20 mouse cellular contexts compared by ENCODE assay signal in the genomic region with DNA sequence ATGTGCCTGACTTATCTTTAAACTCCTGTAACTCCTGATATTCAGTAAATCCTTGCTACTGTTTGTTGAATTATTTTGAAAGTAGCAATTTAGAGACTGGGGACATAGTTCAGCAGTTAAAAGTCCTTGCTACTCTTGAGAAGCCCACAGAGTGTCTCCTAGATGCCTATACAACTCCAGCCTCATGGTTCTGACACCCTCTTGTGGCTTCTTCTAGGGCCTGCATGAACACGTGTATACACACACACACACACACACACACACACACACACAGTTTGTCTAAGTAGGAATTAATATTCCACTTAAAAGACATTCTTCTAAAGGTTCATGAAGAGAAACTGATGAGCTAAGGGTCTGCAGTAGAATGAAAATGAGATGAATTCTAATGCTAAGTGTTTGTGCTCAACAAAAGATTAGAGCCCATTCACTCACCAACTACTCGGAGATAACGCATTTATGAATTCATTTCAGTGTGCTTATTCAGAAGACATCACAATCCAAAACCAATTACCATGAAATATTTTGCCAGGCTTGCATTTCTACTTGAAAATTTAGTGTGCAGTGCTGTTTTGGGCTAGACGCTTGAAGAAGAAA. TPM values are rescaled to one million over a fixed set of nuclear protein-coding genes. Genes with fewer than 3 reads are reported as not detected.
"Had no signal": no experiment of that assay in that cellular context is flagged by ENCODE, and none has a peak within 500 bp of the region (broad histone marks: within the 10 kb centered on the region; RNA-seq: fewer than 3 reads in every experiment).

No protein-coding gene starts in this region.

- H3K4me1 ChIP-seq: limb, embryonic 15.5 days had no signal

- H3K4me3 ChIP-seq: left cerebral cortex, adult 2 months; limb, embryonic 12.5 days; limb, embryonic 15.5 days; lung, embryonic 15.5 days; myocyte had no signal

- H3K4me2 ChIP-seq: limb, embryonic 12.5 days; limb, embryonic 15.5 days; liver, embryonic 11.5 days; lung, embryonic 15.5 days; midbrain, embryonic 11.5 days had no signal

- H3K9me3 ChIP-seq: limb, embryonic 12.5 days; limb, embryonic 15.5 days; lung, embryonic 15.5 days had no signal

- H3K27me3 ChIP-seq: limb, embryonic 12.5 days; limb, embryonic 15.5 days; lung, embryonic 15.5 days had no signal

- DNase-seq: kidney, postnatal 10 days; kidney, postnatal 36 days; layer of hippocampus, postnatal 36 days; left cerebral cortex, postnatal 4 days; liver, postnatal 0 days; lung, postnatal 10 days; lung, postnatal 4 days; midbrain, embryonic 14.5 days; thymus, adult 2 months; thymus, postnatal 14 days; thymus, postnatal 4 days had no signal

- H3K36me3 ChIP-seq: limb, embryonic 12.5 days; limb, embryonic 15.5 days; lung, embryonic 15.5 days had no signal

- H3K9ac ChIP-seq: limb, embryonic 12.5 days; limb, embryonic 15.5 days; liver, embryonic 14.5 days; liver, postnatal 0 days; lung, embryonic 15.5 days had no signal

- H3K27ac ChIP-seq: left cerebral cortex, adult 2 months; limb, embryonic 12.5 days; limb, embryonic 15.5 days; liver, embryonic 14.5 days; lung, embryonic 15.5 days had no signal

- ATAC-seq: liver, postnatal 0 days had no signal

RNA-seq across cellular contexts. Expression of gene Fsip1, which starts 28.2 kb away (rescaled TPM):
- total RNA-seq: monocyte, adult 5-6 weeks had no signal
- polyA plus RNA-seq: thymus, adult 2 months had no signal
